Mouse (Mus musculus): ENCODE data around the gene Chrm3. TPM values are rescaled to one million over a fixed set of nuclear protein-coding genes. Genes with fewer than 3 reads are reported as not detected.
A peak's percentile ranks its signal among the peaks of the same experiment; 100 is the strongest.

Chrm3 gene
- polyA plus RNA-seq, 1 experiment from 2014 or later = 0.93 TPM

DNA sequence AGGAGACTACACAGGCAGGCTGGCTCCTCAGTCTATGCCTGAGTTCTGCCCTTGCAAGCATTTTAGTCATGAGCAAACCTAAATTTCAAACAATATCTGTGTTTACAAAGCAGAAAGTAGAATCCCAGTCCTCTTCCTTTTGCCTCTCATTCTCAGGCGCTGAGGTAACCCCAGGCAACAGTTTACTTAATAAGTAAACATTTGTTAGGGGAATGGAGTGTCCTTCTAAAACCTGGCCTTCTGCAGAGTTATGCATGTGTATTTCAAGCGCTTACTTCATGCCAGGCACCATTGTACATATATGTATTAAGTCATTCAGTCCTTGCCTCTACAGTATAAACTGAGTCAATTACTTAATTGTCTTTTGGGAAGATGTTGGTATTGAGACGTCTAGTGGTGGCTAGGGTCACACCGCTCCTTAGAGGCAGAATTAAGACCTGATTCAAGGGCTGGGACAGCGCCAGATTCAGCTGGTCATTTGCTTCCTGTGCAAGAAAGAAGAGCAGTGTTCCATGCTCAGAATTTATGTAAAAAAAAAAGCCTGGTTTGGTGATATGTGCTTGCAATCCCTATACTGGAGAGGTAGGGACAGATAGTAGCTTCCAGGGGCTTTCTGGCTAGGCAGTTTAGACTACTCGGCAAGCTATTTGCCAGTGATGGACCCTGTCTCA lies 474.0 kb downstream of the Chrm3 start:
- no peak overlapping the region for H3K4me2 ChIP-seq (ENCODE audit: low read depth, low read length)
- H3K4me3 ChIP-seq (ENCODE audit: low read length) = no peak overlapping the region
- H3K27ac ChIP-seq (ENCODE audit: low read length) = no peak overlapping the region
- no peaks in the 10 kb centered on the region for H3K36me3 ChIP-seq (ENCODE audit: control insufficient read depth, insufficient read depth, low read length)
- ATAC-seq = no peak
- no peaks in the 10 kb centered on the region for H3K27me3 ChIP-seq (replicated peaks; ENCODE audit: control insufficient read depth, insufficient read depth, low read length)
- no peaks in the 10 kb centered on the region for H3K9me3 ChIP-seq (ENCODE audit: control insufficient read depth, low read length)
- 62% methylated on average over 6 of the region's 6 CpGs for WGBS
- no peak overlapping the region for H3K9ac ChIP-seq (ENCODE audit: low read depth, low read length)
- 0 out of 2 replicates have a peak, but pooled peaks cover 2% of the 10 kb centered on the region for H3K4me1 ChIP-seq (ENCODE audit: control insufficient read depth, insufficient read depth, low read length)

DNA sequence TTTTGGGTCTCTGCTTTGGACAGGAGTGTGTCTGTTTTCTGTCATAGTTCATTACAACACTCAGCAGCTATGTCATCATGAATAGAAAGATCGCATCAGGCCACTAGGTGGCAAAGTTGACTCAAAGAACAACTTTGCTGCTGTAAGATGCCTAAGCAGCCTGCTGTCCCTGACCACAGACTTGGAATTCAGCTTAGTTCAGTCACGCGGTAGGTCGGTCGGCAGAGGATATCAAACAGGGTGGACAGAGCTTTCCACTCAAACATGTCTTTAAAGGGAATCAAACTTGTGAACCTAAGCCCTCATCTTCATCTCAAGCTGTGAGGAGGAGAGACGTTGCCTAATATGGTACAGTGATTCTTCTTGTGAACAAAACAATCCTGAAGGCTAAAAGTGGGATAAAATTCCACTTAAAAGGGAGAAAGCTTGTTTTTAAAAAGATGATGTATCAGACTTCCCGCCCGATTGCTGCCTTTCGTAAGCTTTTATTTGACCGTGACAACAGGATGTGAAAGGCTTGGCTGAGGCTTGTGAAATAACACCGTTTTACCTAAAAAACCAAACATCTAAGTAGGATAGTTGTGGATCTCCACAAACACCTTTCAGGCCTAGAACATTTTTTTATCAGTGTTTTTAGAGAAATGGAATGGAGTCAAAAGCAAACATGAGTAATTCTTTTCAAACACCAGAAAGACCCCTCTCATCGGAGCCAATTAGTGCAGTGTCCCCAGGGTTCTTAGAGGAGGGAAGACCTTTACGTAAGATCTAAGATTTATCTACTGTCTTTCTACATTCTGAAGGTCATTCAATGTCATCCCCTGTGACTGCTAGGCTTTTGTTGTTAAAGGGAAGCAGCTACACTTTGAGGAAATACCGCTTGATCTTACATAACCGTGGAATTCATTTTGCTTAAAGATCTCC lies 478.0 kb downstream of the Chrm3 start:
- Histone ChIP-seq H3K4me3 (ENCODE audit: low read length) (no peak overlapping the region), H3K9ac (ENCODE audit: low read depth, low read length) (no peak overlapping the region), H3K27ac (ENCODE audit: low read length) (no peak overlapping the region), H3K4me2 (ENCODE audit: low read depth, low read length) (no peak overlapping the region), H3K36me3 (ENCODE audit: control insufficient read depth, insufficient read depth, low read length) (no peaks in the 10 kb centered on the region), H3K4me1 (ENCODE audit: control insufficient read depth, insufficient read depth, low read length) (0 out of 2 replicates have a peak, but pooled peaks cover 2% of the 10 kb centered on the region), H3K9me3 (ENCODE audit: control insufficient read depth, low read length) (no peaks in the 10 kb centered on the region), H3K27me3 (replicated peaks; ENCODE audit: control insufficient read depth, insufficient read depth, low read length) (no peaks in the 10 kb centered on the region)
- WGBS = 39% methylated on average over 15 of the region's 15 CpGs
- ATAC-seq = peak; percentile 86

DNA sequence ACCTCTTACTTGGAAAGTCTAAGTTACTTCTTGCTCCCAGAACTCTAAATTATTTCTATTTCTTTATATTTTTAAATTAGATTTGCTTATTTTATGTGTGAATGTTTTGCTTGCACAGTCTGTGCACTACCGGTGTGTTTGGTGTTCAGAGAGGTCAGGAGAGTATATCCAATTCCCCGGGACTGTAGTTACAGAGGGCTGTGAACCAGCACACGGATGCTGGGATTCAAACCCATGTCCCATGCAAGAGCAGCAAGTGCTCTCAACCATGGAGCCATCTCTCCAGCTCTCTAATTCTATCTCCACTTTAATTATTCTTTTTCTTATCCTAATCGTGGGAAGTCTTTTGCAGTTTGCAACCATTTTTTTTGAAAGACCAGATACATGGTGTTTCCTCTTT lies 478.7 kb downstream of the Chrm3 start:
- Histone ChIP-seq H3K4me3 (ENCODE audit: low read length) (no peak overlapping the region), H3K36me3 (ENCODE audit: control insufficient read depth, insufficient read depth, low read length) (no peaks in the 10 kb centered on the region), H3K27ac (ENCODE audit: low read length) (no peak overlapping the region), H3K9ac (ENCODE audit: low read depth, low read length) (no peak overlapping the region), H3K4me1 (ENCODE audit: control insufficient read depth, insufficient read depth, low read length) (0 out of 2 replicates have a peak, but pooled peaks cover 2% of the 10 kb centered on the region), H3K9me3 (ENCODE audit: control insufficient read depth, low read length) (no peaks in the 10 kb centered on the region), H3K4me2 (ENCODE audit: low read depth, low read length) (no peak overlapping the region), H3K27me3 (replicated peaks; ENCODE audit: control insufficient read depth, insufficient read depth, low read length) (no peaks in the 10 kb centered on the region)
- ATAC-seq = no peak
- WGBS = 32% methylated on average over 4 of the region's 4 CpGs

DNA sequence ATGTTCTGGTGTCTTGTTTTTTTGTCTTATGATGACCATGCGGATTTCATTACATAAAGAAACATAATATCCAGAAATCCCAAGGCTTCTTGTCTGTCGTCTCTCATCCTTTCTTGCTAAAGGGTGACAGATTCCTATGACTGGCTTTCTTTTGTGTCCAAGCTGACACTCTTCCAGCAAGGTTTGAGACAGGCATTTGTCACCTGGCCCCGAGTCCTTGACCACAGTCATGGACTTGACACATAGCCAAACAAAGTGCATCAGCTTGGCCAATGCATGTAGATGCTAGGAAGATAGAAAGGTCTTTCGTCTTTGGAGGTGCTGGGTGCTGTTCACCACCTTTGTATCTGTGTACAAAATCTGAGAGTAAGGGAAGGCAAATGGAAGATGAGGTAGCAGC lies 480.2 kb downstream of the Chrm3 start:
- Histone ChIP-seq H3K27me3 (replicated peaks; ENCODE audit: control insufficient read depth, insufficient read depth, low read length) (no peaks in the 10 kb centered on the region), H3K27ac (ENCODE audit: low read length) (no peak overlapping the region), H3K9me3 (ENCODE audit: control insufficient read depth, low read length) (no peaks in the 10 kb centered on the region), H3K4me3 (ENCODE audit: low read length) (no peak overlapping the region), H3K9ac (ENCODE audit: low read depth, low read length) (no peak overlapping the region), H3K4me2 (ENCODE audit: low read depth, low read length) (no peak overlapping the region), H3K36me3 (ENCODE audit: control insufficient read depth, insufficient read depth, low read length) (no peaks in the 10 kb centered on the region), H3K4me1 (ENCODE audit: control insufficient read depth, insufficient read depth, low read length) (no peaks in the 10 kb centered on the region)
- no peak for ATAC-seq
- WGBS = 81% methylated on average over 4 of the region's 4 CpGs

DNA sequence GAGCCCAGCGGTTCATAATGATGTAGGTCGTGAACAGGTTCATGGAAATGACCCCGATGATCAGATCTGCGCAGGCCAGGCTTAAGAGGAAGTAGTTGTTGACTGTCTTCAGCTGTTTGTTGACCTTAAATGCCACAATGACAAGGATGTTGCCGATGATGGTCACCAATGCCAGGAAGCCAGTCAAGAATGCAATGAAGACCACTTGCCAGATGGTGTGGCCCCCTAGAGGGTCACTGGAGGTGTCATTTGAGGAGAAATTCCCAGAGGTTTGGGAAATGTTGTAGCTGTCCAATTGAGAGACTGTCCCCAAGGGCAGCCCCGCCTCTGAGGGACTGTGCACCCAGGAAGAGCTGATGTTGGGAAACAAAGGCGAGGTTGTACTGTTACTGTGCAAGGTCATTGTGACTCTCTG lies 482.0 kb downstream of the Chrm3 start:
- Histone ChIP-seq H3K9me3 (ENCODE audit: control insufficient read depth, low read length) (no peaks in the 10 kb centered on the region), H3K9ac (ENCODE audit: low read depth, low read length) (no peak overlapping the region), H3K4me1 (ENCODE audit: control insufficient read depth, insufficient read depth, low read length) (no peaks in the 10 kb centered on the region), H3K27ac (ENCODE audit: low read length) (no peak overlapping the region), H3K4me2 (ENCODE audit: low read depth, low read length) (no peak overlapping the region), H3K36me3 (ENCODE audit: control insufficient read depth, insufficient read depth, low read length) (no peaks in the 10 kb centered on the region), H3K4me3 (ENCODE audit: low read length) (no peak overlapping the region), H3K27me3 (replicated peaks; ENCODE audit: control insufficient read depth, insufficient read depth, low read length) (no peaks in the 10 kb centered on the region)
- no peak for ATAC-seq
- WGBS = 90% methylated on average over 7 of the region's 7 CpGs

DNA sequence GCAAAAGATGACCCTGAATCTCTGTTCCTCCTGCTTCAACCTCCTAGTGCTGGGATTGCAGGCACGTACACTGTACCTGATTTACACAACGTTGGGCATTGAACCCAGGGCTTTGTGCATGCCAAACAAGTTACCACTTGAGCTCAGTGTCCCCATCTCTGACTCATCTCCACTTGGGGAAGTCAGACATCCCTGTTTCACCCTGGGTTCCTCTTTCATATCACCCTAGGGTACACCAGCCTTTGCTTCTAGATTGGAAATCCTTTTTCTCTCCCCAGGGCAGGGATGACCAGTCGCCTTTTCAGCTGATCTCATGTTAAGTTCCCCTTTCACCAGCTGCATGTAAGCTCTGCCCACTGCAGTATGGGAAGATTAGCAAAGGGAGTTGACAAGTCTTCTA lies 487.3 kb downstream of the Chrm3 start:
- Histone ChIP-seq H3K9me3 (ENCODE audit: control insufficient read depth, low read length) (no peaks in the 10 kb centered on the region), H3K4me1 (ENCODE audit: control insufficient read depth, insufficient read depth, low read length) (no peaks in the 10 kb centered on the region), H3K27ac (ENCODE audit: low read length) (no peak overlapping the region), H3K36me3 (ENCODE audit: control insufficient read depth, insufficient read depth, low read length) (no peaks in the 10 kb centered on the region), H3K4me2 (ENCODE audit: low read depth, low read length) (no peak overlapping the region), H3K9ac (ENCODE audit: low read depth, low read length) (no peak overlapping the region), H3K27me3 (replicated peaks; ENCODE audit: control insufficient read depth, insufficient read depth, low read length) (no peaks in the 10 kb centered on the region), H3K4me3 (ENCODE audit: low read length) (no peak overlapping the region)
- WGBS = 80% methylated on average over 3 of the region's 3 CpGs
- no peak for ATAC-seq

DNA sequence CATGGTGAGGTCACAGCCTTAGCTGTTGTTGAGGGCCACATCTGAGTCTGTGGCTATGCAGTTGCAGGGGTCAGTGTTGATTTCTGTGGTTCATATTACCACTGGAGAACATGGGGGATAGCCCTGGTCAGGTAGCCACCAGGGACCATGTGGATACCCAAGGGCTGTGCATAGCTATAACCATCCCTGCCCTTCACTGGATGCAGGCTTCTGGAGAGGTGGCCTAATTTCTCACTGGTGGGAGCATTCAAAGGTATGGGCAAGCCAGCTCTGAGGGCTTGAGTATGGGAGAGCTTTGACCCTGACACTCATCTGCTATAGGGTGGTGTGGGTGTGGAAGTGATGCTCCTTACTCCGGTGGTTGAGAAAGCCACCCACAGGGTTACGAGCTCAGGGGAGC lies 494.5 kb downstream of the Chrm3 start:
- Histone ChIP-seq H3K4me1 (ENCODE audit: control insufficient read depth, insufficient read depth, low read length) (no peaks in the 10 kb centered on the region), H3K27me3 (replicated peaks; ENCODE audit: control insufficient read depth, insufficient read depth, low read length) (no peaks in the 10 kb centered on the region), H3K36me3 (ENCODE audit: control insufficient read depth, insufficient read depth, low read length) (no peaks in the 10 kb centered on the region), H3K9ac (ENCODE audit: low read depth, low read length) (no peak overlapping the region), H3K4me2 (ENCODE audit: low read depth, low read length) (no peak overlapping the region), H3K9me3 (ENCODE audit: control insufficient read depth, low read length) (no peaks in the 10 kb centered on the region), H3K4me3 (ENCODE audit: low read length) (no peak overlapping the region), H3K27ac (ENCODE audit: low read length) (no peak overlapping the region)
- 96% methylated on average over 2 of the region's 2 CpGs for whole genome bisulfite sequencing
- no peak for ATAC-seq

DNA sequence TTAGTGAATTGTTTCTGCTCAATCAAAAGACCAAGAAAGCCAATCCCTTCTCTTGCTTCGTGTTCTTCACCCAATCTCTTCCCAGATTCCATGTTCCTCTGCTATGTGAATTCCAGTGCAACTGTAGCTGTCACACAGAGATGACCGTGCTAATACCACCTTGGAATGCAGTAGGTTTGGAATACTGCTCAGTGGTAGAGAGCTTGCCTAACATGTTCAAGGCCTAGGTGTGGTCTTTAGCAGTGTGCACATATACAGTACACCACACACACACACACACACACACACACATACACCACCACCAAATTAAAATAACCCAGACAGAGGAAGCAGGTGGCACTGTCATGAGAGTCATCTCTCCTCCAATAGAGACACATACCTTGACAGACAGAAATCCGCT lies 513.1 kb downstream of the Chrm3 start:
- WGBS = 83% methylated on average over 3 of the region's 3 CpGs
- H3K4me2 ChIP-seq (ENCODE audit: low read depth, low read length) = no peak overlapping the region
- no peaks in the 10 kb centered on the region for H3K4me1 ChIP-seq (ENCODE audit: control insufficient read depth, insufficient read depth, low read length)
- no peaks in the 10 kb centered on the region for H3K9me3 ChIP-seq (ENCODE audit: control insufficient read depth, low read length)
- H3K27me3 ChIP-seq (replicated peaks; ENCODE audit: control insufficient read depth, insufficient read depth, low read length) = no peaks in the 10 kb centered on the region
- no peak for ATAC-seq
- no peak overlapping the region for H3K4me3 ChIP-seq (ENCODE audit: low read length)
- no peak overlapping the region for H3K27ac ChIP-seq (ENCODE audit: low read length)
- H3K36me3 ChIP-seq (ENCODE audit: control insufficient read depth, insufficient read depth, low read length) = no peaks in the 10 kb centered on the region
- H3K9ac ChIP-seq (ENCODE audit: low read depth, low read length) = no peak overlapping the region

DNA sequence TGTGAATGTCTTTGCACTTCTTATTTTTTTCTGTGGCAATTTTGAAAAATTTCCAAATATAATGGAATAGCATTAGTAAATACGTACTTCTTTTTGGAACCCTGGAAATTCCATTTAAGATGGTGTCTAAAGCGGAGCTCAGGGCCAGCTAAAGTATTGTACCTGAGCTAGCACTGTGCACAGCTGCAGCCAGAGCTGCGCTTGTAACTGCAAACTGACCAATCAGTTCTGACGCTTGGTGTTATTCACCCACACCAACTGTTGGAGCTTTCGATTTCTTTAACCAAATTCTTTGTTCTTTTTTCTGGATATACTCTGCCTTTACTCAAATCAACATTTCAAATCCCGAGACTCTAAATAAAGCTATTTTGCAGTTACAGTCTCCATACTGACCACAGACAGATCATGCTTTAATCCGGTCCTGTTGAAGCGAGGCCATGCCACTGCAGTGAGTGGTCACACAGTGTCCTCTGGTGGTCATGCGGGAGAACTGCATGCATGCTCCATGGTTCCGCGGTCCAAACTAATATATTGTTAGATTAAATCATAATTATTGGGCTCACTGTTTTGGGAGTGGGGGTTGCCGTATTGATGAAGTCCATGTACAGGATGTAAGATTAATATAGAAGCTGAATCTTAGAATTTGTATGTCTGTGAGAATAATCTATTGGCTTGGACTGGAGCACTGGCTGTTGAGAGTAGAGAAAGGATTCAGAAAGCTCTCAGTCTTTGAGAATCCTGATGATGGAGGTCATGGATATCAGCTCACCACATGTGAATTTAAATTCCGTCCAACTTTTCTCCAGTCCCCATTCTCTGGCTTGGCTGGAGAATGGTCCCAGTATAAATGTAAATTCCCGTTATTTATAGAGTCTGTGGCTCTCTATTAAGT lies 513.9 kb downstream of the Chrm3 start:
- H3K9me3 ChIP-seq (ENCODE audit: control insufficient read depth, low read length) = no peaks in the 10 kb centered on the region
- no peaks in the 10 kb centered on the region for H3K36me3 ChIP-seq (ENCODE audit: control insufficient read depth, insufficient read depth, low read length)
- ATAC-seq = peak; percentile 63; the same call in 1 of the 2 replicates
- H3K27ac ChIP-seq (ENCODE audit: low read length) = no peak overlapping the region
- no peak overlapping the region for H3K4me3 ChIP-seq (ENCODE audit: low read length)
- 37% methylated on average over 14 of the region's 14 CpGs for WGBS
- H3K27me3 ChIP-seq (replicated peaks; ENCODE audit: control insufficient read depth, insufficient read depth, low read length) = no peaks in the 10 kb centered on the region
- no peaks in the 10 kb centered on the region for H3K4me1 ChIP-seq (ENCODE audit: control insufficient read depth, insufficient read depth, low read length)
- no peak overlapping the region for H3K4me2 ChIP-seq (ENCODE audit: low read depth, low read length)
- H3K9ac ChIP-seq (ENCODE audit: low read depth, low read length) = no peak overlapping the region

Measured in intestine, embryonic 16.5 days (tissue).